Mouse (Mus musculus): Measurements from ENCODE around the gene Ror2. TPM values are rescaled to one million over a fixed set of nuclear protein-coding genes. Genes with fewer than 3 reads are reported as not detected.
A peak's percentile ranks its signal among the peaks of the same experiment; 100 is the strongest.

Gene Ror2
- total RNA-seq, 2 experiments from 2014 or later = 1.2 to 1.3 TPM

DNA sequence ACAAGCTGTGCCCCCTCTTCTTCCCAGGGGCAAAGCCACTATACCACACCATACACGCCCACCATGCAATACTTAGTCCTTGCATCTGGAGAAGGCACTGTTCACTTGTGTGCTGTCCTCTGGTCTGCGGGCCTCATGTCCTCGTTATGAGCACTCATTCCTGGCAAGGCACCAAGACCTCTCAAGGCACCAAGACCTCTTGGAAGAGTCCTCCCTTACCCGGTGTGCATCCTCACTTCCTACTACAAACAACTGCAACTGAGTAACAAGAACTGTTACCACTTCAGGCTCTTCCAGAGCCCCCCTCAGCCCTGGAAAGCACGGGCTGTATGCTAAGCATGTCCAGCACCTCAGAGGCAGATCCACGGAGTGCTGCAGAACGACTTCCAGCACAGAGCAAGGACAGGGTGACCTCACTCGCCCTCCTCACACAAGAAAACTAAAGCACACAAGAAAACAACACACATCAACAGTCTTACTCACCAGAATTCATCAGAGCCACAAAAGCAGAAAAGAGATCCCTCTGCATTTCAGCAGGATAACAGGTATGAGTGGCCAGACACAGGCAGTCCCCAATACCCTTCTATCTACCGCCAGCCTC lies 127.4 kb downstream of the Ror2 start:
- no peak for DNase-seq (ENCODE audit: low spot score in 2 of 2)
- intact Hi-C loops (cut with DNase I) = no loop called here

DNA sequence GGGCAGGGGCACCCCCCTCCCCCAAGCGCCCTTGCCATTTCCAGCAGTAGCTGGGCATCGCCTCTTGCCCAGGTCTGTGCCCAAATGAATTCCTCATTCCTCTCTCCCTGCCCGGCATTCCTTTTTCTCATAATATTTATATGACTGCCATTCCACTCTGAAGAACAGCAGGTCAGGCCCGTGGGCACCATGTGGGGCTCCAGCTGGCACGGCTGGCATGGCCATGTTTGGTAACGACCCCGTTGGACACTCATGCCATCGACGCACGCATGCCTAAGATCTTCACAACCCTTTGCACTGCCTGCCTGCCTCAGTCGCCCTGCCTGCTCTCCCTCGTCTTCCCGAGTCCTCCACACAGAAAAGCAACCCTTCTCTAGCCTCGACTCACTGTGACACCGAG lies 129.0 kb downstream of the Ror2 start:
- no peak for DNase-seq (ENCODE audit: low spot score in 2 of 2)
- intact Hi-C loops (cut with DNase I) = no loop called here

GRCm38 (mm10) chr13:53156282-53156681 lies 129.6 kb downstream of the Ror2 start:
- intact Hi-C loops (cut with DNase I) = no loop called here
- no peak for DNase-seq (ENCODE audit: low spot score in 2 of 2)

- DNase-seq (ENCODE audit: low spot score in 2 of 2) = no peak
- intact Hi-C loops (cut with DNase I) = no loop called here
Observed at GRCm38 (mm10) chr13:53145511-53145910, 140.4 kb downstream of the Ror2 start.

DNA sequence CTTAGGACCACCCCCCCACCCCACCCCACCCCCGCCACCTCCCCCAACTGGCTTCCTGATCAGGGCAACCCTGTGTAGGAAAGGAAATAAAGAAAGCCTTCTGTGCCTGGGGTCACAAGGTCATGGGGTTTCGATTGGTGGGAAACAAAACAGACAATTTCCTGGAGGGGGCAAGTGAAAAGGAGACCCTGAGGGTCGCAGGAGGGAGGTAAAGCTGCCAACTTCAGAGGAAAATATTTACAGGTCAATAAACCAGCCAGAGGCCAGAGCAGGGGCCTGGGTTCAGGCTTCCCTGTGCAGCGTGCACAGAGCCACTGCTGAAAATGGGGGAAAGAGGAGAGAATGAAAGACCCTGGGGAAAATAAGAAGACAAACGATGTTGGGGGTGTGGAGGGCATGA lies 142.8 kb downstream of the Ror2 start:
- intact Hi-C loops (cut with DNase I) = no loop called here
- DNase-seq (ENCODE audit: low spot score in 2 of 2) = no peak

DNA sequence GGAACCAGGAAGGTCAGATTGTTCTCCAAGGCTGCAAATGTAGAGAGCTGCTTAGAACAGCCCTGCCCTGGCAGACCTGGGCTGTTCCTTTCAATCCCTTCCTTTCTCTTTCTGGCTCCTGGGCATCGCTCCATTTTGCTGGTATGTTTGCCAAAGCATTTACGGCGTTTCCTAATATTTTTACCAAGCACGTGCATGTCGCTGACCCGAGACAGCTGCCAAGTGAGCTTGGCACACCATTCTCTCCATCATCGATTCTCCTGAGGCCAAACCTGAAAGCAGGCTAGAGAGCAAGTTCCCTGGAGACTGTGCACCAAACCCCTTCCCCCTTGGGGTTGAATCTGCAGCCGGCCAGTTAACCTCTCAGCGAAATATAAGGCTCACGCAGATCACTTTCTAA lies 143.7 kb downstream of the Ror2 start:
- intact Hi-C loops (cut with DNase I) = no loop called here
- no peak for DNase-seq (ENCODE audit: low spot score in 2 of 2)

- intact Hi-C loops (cut with DNase I) = no loop called here
- no peak for DNase-seq (ENCODE audit: low spot score in 2 of 2)
Observed at GRCm38 (mm10) chr13:53140298-53140697, 145.6 kb downstream of the Ror2 start.

DNA sequence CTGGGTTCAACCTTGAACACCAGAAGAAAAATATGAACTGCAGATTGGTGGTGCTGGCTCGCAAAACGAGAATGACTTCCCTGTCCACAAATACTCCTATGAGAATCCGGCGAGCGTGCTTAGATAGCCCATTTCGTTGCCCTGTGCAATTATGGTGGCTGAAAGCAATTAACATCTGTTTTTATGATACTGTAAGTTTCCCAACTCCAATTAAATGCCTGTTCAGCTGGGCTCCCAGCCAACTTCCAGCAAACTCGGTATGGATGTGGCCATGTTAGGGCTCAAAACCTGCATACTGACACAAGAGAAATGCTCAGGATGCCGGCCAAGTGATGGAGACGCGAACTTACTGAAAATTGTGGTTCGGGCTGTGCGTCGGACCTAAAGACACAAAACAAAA lies 155.4 kb downstream of the Ror2 start:
- no peak for DNase-seq (ENCODE audit: low spot score in 2 of 2)
- intact Hi-C loops (cut with DNase I) = no loop called here

- intact Hi-C loops (cut with DNase I) = no loop called here
Observed at GRCm38 (mm10) chr13:53130032-53130431, 155.9 kb downstream of the Ror2 start.

GRCm38 (mm10) chr13:53125627-53126026 lies 160.3 kb downstream of the Ror2 start:
- intact Hi-C loops (cut with DNase I) = no loop called here
- DNase-seq (ENCODE audit: low spot score in 2 of 2) = no peak

More at GRCm38 (mm10) chr13:53130032-53130431, 155.9 kb downstream of the Ror2 start:
- no peak for DNase-seq (ENCODE audit: low spot score in 2 of 2)

DNA sequence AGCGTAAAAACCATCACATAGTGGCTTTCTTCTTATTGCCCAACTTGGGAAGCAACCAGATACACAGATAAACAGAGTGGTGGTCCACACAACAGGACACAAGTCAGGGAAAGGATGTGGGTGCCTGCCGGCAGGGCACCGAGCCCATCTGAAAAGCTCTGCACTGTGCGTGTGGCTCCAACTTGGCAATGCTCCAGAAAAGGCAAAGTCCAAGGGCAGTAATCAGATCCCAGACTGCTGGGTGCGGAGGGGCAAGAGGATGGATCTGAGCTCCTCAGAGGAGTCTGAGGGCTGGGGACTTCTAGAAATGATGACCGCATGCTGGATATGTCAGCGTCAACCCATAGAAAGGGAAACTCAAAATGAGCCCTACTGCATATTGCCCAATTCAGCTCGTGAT lies 163.8 kb downstream of the Ror2 start:
- intact Hi-C loops (cut with DNase I) = no loop called here
- DNase-seq (ENCODE audit: low spot score in 2 of 2) = no peak

DNA sequence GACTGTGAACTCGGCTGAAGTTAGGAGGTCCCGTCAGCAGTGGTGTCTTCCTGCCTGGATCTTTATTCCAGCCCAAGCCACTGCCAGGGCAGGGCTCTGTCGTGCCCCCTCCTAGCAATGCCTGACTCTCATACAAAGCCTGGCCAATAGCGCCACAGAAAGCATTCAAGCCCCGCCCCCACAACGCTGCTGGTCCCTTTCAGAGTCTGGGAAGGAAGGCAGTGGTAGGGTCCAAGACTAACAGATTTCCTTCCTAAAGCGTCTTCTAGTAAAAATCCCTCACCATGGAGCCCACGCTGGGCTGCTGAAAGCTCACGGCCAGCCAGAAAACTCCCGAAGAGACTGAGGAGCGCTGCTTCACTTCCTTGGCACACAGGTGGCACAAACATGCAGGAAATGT lies 165.0 kb downstream of the Ror2 start:
- intact Hi-C loops (cut with DNase I) = loop anchor here (2.0 kb wide), 1 partner anchor 188 kb away; no protein-coding TSS in a partner anchor
- peak; percentile 36 to 39 for DNase-seq (ENCODE audit: low spot score in 2 of 2)

DNA sequence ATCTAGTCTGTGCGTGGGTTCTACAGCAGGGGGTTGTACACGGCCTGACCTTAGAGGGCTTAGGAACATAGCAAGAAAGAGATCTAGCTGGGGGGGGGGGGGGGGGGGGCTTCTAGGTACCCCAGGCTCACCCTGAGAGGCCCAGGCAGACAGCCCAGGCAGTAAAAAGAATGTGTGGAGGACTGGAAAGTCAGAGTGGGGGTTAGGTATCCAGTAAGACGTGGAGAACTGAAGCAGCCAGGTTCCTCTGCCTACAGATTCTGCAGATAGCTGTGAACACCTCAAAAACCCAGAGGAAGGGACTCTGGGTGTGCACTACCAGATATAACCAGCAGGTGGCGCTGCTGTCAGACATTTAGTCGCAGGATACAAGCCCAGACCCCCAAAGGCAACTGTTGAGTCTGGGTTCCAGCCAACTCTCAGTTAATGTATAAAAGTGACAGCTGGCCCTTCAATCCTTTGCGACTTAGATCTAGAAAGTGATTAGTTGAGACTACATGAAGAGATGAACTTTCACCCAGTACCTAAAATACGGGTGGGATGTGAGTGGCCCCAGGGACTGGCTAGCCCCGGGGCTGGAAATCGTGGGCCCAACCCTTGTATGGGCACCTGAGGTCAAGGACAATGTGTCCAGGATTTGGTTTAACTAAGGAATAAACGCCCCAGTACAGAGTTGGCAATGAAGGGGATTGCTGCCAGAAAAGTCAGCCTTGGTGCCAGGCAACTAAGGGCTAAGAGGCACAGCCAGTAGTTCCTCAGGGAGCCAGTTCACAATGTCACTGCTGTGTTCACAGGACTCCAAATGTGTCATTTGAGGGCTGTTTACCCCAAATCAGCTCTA lies 166.1 kb downstream of the Ror2 start:
- intact Hi-C loops (cut with DNase I) = loop anchor here (1.0 to 2.0 kb wide), 3 partner anchors 167 to 236 kb away; partner anchors contain the start of gene Ror2

GRCm38 (mm10) chr13:53118398-53118797 lies 167.5 kb downstream of the Ror2 start:
- no peak for DNase-seq (ENCODE audit: low spot score in 2 of 2)
- intact Hi-C loops (cut with DNase I) = loop anchor here (2.0 kb wide), 1 partner anchor 168 kb away; the partner anchor contains the start of gene Ror2

More for the DNA sequence above, 166.1 kb downstream of the Ror2 start:
- DNase-seq (ENCODE audit: low spot score in 2 of 2) = peak; percentile 77 to 80

- intact Hi-C loops (cut with DNase I) = loop anchor here (2.0 kb wide), 1 partner anchor 169 kb away; the partner anchor contains the start of gene Ror2
- no peak for DNase-seq (ENCODE audit: low spot score in 2 of 2)
Observed at GRCm38 (mm10) chr13:53117921-53118320, 168.0 kb downstream of the Ror2 start.

GRCm38 (mm10) chr13:53110249-53110578 lies 175.7 kb downstream of the Ror2 start:
- intact Hi-C loops (cut with DNase I) = no loop called here
- no peak for DNase-seq (ENCODE audit: low spot score in 2 of 2)

GRCm38 (mm10) chr13:53109560-53110248 lies 176.2 kb downstream of the Ror2 start:
- intact Hi-C loops (cut with DNase I) = loop anchor here (2.0 to 5.0 kb wide), 2 partner anchors 247 to 318 kb away; no protein-coding TSS in a partner anchor
- peak; percentile 92 to 96 for DNase-seq (ENCODE audit: low spot score in 2 of 2)

GRCm38 (mm10) chr13:53106676-53107075 lies 179.2 kb downstream of the Ror2 start:
- no peak for DNase-seq (ENCODE audit: low spot score in 2 of 2)
- intact Hi-C loops (cut with DNase I) = loop anchor here (5.0 kb wide), 1 partner anchor 321 kb away; no protein-coding TSS in a partner anchor

- intact Hi-C loops (cut with DNase I) = loop anchor here (5.0 to 10.0 kb wide), 2 partner anchors 118 to 185 kb away; partner anchors contain the start of gene Nfil3
- no peak for DNase-seq (ENCODE audit: low spot score in 2 of 2)
Observed at GRCm38 (mm10) chr13:53099771-53100682, 185.9 kb downstream of the Ror2 start.

Measured in left cerebral cortex, postnatal 25 days (tissue).